Mouse (Mus musculus): ENCODE results near the gene Pcyox1.
A peak's percentile ranks its signal among the peaks of the same experiment; 100 is the strongest.
"Not testable (repeated sequence)": the region's sequence is repeated elsewhere in the genome, so short reads cannot be mapped to it uniquely, and the experiment has no call there.

The Pcyox1 gene

GRCm38 (mm10) chr6:86366853-86367249 is 30.1 kb downstream of the Pcyox1 start:
- DNase-seq (ENCODE audit: inconsistent age in 2 of 2, low spot score in 1 of 2): no peak

- peak; percentile 87 to 95 for DNase-seq (ENCODE audit: inconsistent age in 2 of 2, low spot score in 1 of 2)
Observed at GRCm38 (mm10) chr6:86366125-86366852, 30.7 kb downstream of the Pcyox1 start.

- DNase-seq (ENCODE audit: inconsistent age in 2 of 2, low spot score in 1 of 2): peak; percentile 97 to 98
Observed at GRCm38 (mm10) chr6:86365371-86366124, 31.4 kb downstream of the Pcyox1 start, which contains the start of gene Fam136a. Gene Fam136a (plus strand): TSS chr6:86365646.

GRCm38 (mm10) chr6:86364442-86365141 is 32.4 kb downstream of the Pcyox1 start:
- DNase-seq (ENCODE audit: inconsistent age in 2 of 2, low spot score in 1 of 2): peak; percentile 77 to 92

- no peak for DNase-seq (ENCODE audit: inconsistent age in 2 of 2, low spot score in 1 of 2)
Observed at GRCm38 (mm10) chr6:86361373-86361772, 35.6 kb downstream of the Pcyox1 start.

- peak in 1 of 2 experiments; percentile 48 for DNase-seq (ENCODE audit: inconsistent age in 2 of 2, low spot score in 1 of 2)
Observed at GRCm38 (mm10) chr6:86360691-86361090, 36.3 kb downstream of the Pcyox1 start.

GRCm38 (mm10) chr6:86356956-86357355 is 40.0 kb downstream of the Pcyox1 start:
- DNase-seq (ENCODE audit: inconsistent age in 2 of 2, low spot score in 1 of 2): no peak

- peak in 1 of 2 experiments; percentile 12 for DNase-seq (ENCODE audit: inconsistent age in 2 of 2, low spot score in 1 of 2)
Observed at GRCm38 (mm10) chr6:86354948-86355347, 42.0 kb downstream of the Pcyox1 start.

- DNase-seq (ENCODE audit: inconsistent age in 2 of 2, low spot score in 1 of 2): peak; percentile 37 to 79
Observed at GRCm38 (mm10) chr6:86349257-86349656, 47.7 kb downstream of the Pcyox1 start.

GRCm38 (mm10) chr6:86346063-86346462 is 50.9 kb downstream of the Pcyox1 start:
- DNase-seq (ENCODE audit: inconsistent age in 2 of 2, low spot score in 1 of 2): no peak

GRCm38 (mm10) chr6:86343656-86344055 is 53.3 kb downstream of the Pcyox1 start:
- no peak for DNase-seq (ENCODE audit: inconsistent age in 2 of 2, low spot score in 1 of 2)

- DNase-seq (ENCODE audit: inconsistent age in 2 of 2, low spot score in 1 of 2): not testable (repeated sequence)
Observed at GRCm38 (mm10) chr6:86336340-86336739, 60.6 kb downstream of the Pcyox1 start.
